Mouse (Mus musculus): Measurements from ENCODE around the gene Gpbar1.

- TF ChIP-seq POLR2A (IDR thresholded peaks at IDR 0.05; ENCODE audit: low read depth, low read length): no peak
- TF ChIP-seq CTCF (IDR thresholded peaks at IDR 0.05; ENCODE audit: extremely low read depth, insufficient read depth, insufficient read length, insufficient replicate concordance): no peak
Measured at GRCm38 (mm10) chr1:74302835-74303234, 24.5 kb downstream of the Gpbar1 start.
